Mouse (Mus musculus) heart, adult 11 months (tissue): ENCODE measurements around the gene Lrrc9.

Source experiments
- DNase-seq: peaks from one replicate; pipeline ENCODE4 v3.0.0; 2022

Gene Lrrc9

GRCm38 (mm10) chr12:72476773-72477450, 35.2 kb downstream of the Lrrc9 start:
- no peak for DNase-seq

- no peak for DNase-seq
Observed at GRCm38 (mm10) chr12:72482226-72482625, 40.6 kb downstream of the Lrrc9 start.

- no peak for DNase-seq
Observed at GRCm38 (mm10) chr12:72484872-72485271, 43.2 kb downstream of the Lrrc9 start.

- DNase-seq = no peak
Observed at GRCm38 (mm10) chr12:72487498-72487897, 45.8 kb downstream of the Lrrc9 start.

- peak; percentile 90 for DNase-seq
Observed at GRCm38 (mm10) chr12:72489995-72490394, 48.3 kb downstream of the Lrrc9 start.

GRCm38 (mm10) chr12:72491063-72491719, 49.5 kb downstream of the Lrrc9 start:
- DNase-seq = no peak

- peak; percentile 68 for DNase-seq
Observed at GRCm38 (mm10) chr12:72496866-72497600, 55.4 kb downstream of the Lrrc9 start.

GRCm38 (mm10) chr12:72509606-72510005, 67.9 kb downstream of the Lrrc9 start:
- DNase-seq = peak; percentile 54

- DNase-seq = no peak
Observed at GRCm38 (mm10) chr12:72515446-72515845, 73.8 kb downstream of the Lrrc9 start.

GRCm38 (mm10) chr12:72518114-72518728, 76.6 kb downstream of the Lrrc9 start:
- peak; percentile 44 for DNase-seq

GRCm38 (mm10) chr12:72519352-72519751, 77.7 kb downstream of the Lrrc9 start:
- DNase-seq = peak; percentile 64

GRCm38 (mm10) chr12:72519855-72520254, 78.2 kb downstream of the Lrrc9 start:
- DNase-seq = peak; percentile 41

GRCm38 (mm10) chr12:72520645-72521044, 79.0 kb downstream of the Lrrc9 start:
- DNase-seq = peak; percentile 59

GRCm38 (mm10) chr12:72525588-72525987, 83.9 kb downstream of the Lrrc9 start:
- peak; percentile 70 for DNase-seq

GRCm38 (mm10) chr12:72532303-72532702, 90.6 kb downstream of the Lrrc9 start:
- peak; percentile 64 for DNase-seq

GRCm38 (mm10) chr12:72533986-72534385, 92.3 kb downstream of the Lrrc9 start:
- DNase-seq = no peak

- no peak for DNase-seq
Observed at GRCm38 (mm10) chr12:72535599-72535998, 93.9 kb downstream of the Lrrc9 start.

GRCm38 (mm10) chr12:72536021-72536597, 94.4 kb downstream of the Lrrc9 start, which contains the start of gene Pcnx4:
Gene Pcnx4 (plus strand): TSS chr12:72536383.
- peak; percentile 100 for DNase-seq

- DNase-seq = peak; percentile 85
Observed at GRCm38 (mm10) chr12:72538571-72538970, 96.9 kb downstream of the Lrrc9 start.

GRCm38 (mm10) chr12:72554347-72554746, 112.7 kb downstream of the Lrrc9 start:
- DNase-seq = no peak

GRCm38 (mm10) chr12:72564281-72564795, 122.7 kb downstream of the Lrrc9 start:
- no peak for DNase-seq
